Mouse (Mus musculus) induced T-regulatory cell, adult 2 months (primary cell): Measurements from ENCODE around the gene Npy5r.

Source experiments
- DNase-seq: peaks from one replicate; pipeline ENCODE4 v3.0.0-alpha.2; 2012; ENCODE audit warnings: low read depth

The Npy5r gene

DNA sequence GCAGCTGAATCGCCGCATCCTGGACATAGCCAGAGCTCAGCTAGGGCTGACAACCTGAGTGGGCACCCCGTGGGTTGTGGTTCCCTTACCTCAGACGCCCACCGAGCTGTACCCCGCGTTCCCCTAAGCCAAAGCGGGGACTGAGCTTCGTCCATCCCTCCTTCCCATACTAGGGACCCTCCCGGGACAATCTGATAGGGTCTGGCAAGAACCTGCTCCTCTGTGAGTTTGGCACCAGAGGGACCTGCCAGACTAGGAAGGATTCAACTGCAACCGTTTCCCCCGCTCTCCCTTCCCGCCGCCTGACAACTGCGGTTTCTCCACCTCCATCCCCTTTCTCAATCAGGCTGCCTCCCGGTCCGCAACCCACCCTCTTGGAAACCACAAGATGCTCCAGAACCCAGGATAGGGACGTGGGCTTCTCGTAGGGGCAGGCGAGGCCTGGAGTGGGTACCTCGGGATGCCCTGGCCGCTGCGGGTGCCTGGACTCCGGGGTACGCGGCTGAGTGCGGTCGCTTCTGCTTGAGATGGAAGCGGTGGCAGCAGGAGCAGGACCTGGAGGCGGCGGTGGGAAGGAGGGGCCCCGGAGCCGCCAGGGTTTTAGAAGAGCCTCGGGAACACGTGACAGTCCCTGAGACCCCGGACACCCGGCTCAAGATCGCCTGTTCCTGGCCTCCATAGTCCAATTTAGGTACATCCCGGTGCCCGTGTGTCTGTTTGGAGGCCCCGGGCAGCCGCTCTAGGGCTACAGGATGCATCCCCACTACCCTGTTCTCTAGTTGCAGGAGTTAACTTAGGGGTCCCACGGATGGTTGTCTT lies at the start of gene Npy5r:
Gene Npy5r, minus strand, starts transcription at position 618 of the 819 bp plus-strand sequence.
- no peak for DNase-seq

DNA sequence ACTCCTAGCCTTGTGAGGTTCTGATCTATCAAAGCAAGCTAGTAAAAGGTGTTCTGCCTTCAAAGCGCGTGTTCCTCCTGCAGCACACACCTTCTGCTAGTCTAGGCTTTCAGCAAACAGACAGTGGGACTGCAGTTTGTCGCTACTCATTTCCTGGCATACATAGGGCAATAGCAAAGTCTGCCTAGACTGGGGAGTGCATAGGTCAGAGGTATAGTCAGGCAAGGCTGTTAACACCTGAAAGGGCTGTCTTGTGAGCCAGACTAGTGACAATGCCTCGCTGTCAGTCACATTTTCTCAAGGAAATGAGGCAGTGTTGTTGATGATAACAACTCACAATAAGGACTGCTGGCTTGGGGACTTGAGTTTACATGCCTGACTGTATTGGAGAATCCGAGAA lies 44.0 kb upstream of the Npy5r start:
- no peak for DNase-seq

DNA sequence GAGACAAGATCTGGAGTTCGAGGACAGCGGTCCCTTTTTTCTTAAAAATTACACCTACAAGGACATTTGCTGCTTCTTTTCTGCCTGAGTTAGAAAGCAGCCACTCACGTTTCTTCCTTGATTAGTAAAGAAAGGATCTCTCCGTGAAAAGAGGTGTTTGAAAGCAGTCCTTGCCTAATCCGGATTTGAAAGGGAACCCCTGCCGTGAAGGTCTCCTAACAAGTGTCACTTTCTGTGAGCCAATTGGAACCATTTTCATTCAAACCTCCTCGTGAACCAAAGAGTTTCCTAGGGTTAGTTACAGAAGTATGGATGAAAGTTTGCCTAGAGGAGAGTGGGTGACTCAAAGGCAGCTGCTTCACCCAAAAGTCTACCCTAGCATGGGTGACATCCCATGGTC lies 41.5 kb upstream of the Npy5r start:
- no peak for DNase-seq

DNA sequence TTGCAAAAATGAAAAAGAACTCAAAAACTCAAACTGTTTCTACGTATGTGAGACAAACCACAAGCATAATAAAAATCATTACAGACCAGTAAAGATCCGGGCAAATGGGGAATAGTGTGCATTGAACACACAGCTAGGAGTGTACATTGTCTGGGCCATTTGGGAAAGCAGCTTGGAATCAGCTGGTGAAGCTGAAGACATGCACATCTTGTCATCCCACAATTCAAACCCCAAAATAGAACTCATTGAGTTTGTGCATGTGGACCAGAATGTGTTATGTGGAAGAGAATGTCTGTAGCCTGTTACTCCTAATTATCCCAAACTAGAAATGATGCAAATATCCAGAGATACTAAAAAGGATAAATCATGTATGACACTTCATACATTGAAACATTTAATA lies 34.9 kb upstream of the Npy5r start:
- DNase-seq, result no peak

DNA sequence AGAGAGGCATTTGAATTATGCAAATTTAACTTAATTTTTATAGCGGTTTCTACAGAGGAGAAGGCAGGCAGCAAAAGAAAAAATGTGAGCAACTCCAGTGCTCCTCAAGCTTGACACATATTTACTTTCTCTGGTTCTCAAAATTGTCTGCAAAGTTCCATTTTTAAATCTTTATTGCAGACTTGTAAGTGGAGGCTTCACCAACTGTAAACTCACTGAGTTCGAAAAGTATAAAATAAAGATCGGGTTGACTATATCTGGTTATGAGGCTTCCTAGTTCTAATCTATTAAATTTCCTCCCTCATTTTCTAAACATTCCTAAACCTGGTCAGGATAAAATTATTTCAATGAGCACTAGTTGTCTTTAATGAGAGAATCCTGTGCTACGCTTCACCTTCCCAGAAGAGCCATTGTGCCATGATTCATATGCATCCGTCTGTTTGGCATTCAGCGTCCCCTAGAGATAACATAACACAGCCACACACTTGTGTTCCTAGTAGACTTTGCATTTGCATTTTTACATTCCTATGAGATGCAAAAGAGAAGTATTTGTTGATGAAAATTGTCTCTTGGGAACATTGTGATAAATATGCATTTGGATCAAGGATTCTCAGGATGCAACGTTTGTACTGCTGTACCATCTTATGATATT lies 26.5 kb upstream of the Npy5r start:
- DNase-seq, result no peak

DNA sequence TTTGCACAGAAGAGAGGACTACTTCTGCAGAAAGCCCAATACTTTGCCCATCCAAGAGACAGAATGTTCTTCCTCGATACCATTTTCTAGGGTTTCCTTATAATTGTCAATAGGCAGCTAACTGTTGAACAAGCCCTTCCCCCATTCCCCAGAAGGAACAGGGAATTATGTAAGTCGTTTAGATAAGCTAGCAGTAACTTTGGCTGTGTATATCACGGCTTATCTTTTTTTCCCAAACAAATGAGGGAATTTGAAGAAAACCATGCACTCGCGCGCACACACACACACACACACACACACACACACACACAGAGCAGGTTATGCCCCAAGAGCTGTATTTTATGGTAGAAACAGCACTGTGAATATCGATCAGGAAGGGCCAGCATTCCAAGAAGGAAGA lies 10.9 kb upstream of the Npy5r start:
- DNase-seq, result no peak

DNA sequence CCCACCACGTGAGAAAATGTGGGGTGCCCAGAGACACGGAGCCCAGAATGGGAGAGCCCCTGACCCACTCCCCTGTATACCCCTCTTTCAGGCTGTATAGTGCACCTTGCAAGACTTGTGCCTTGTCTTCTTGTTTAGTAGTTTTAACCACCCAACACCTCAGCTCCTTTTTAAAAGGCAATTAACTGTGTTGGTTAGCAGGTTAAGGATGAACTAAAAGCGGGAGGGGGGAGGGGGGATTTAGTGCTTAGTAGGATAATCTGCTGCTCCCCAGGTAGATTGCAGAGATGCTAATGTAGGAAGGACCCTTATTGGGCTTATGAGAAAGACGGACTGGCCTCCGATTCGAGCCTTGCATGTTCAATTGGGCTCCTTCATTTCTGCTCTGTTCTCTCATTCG lies 10.1 kb upstream of the Npy5r start:
- no peak for DNase-seq

DNA sequence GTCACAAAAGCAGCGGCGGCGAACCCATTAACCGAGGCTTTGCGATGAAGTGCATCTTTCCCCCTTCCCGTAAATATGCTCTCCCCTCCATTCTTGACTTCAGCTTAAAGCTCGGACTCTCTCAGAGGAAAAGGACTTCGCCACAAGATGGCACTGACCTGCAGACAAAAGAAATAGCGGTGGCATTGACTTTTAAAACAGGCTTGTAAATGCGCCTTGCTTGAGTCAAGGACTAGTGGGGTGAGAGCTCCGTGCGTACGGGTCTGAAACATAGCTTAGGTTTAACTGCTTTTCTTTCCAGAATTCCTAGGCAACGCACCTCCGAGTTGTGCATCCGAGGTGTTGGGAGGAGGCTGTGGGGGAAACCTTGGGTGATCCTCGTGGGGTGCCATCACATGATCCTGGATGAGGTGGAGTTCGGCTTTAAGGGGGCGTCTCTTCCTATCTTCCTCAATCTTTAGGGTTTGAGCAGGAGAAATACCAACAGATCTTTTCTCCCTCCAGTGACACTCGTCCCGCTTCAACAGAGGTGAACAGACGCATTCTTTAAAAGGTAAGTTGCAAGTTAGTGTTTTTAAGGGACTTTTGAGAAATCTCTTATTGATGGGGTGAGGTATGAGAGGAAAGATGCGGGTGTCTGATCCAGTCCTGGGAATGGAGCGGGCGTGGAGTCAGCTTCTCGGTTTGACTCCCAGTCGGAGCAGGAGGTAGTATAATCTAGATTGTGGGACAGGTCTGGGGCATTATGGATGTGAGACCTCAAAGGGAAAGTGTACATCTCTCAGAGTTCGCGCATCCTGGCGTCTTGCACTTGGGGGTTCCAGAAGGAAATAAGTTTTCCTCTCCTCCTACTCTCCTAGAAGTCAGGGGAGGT lies 9.3 kb upstream of the Npy5r start, which contains the start of gene Npy1r:
Gene Npy1r, plus strand, starts transcription at position 223 of the 874 bp plus-strand sequence.
- no peak for DNase-seq

DNA sequence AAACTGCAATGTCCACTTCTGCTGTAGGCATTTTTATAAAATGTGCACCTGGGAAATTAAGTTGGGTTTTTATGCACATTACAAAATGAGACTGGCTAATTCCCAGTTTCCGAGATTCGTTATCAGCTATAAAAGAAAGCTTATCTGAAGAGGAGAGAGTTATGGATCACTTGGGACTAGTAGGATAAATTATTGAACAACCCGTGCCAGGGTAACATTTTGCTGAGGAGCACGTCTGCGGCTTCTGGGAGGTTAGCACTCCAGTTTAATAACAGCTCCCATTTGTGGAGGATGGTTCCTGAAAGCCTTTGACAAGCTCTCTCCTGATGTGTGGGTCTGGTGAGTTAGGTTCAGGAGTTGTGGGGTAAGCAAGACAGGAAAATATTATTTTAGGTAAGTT lies 2.5 kb upstream of the Npy5r start:
- no peak for DNase-seq

DNA sequence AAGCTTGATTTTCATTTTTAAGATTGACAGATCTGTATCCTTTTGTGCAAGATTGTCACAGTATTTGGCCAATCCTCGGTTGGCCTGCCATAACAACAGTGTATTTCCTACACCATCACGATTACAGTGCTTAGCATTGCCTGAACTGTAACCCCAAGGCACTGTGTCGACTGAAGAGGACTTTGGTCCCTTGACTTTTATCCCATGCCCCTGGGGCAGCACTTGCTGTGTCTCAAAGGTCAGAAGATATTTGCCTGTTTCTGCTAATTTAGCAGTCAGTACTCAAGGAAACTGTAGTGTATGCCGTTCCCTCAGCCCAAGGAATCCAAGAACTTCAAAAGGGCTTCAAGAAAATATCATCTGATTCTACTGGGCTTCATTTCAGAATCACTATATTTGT lies 871 bp upstream of the Npy5r start:
- DNase-seq, result no peak

DNA sequence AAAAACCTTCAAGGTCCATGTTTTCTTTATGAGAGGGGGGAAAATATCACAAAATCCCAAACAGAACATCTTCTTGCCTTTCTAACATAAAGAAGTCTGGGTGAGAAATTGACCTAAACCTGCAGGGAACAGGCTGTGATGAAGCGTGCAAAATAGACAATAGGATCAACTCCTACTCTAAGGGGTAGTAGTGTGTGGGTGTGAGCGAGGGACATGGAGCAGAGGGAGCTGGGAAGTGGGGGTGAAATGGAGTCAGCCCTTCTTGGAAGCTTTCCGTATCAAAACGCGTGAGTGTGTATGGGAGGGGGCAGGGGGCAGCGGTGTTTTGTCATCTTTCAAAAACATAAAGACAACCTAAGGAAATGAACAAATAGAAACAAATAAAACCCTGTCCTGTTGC lies 467 bp upstream of the Npy5r start:
- no peak for DNase-seq

DNA sequence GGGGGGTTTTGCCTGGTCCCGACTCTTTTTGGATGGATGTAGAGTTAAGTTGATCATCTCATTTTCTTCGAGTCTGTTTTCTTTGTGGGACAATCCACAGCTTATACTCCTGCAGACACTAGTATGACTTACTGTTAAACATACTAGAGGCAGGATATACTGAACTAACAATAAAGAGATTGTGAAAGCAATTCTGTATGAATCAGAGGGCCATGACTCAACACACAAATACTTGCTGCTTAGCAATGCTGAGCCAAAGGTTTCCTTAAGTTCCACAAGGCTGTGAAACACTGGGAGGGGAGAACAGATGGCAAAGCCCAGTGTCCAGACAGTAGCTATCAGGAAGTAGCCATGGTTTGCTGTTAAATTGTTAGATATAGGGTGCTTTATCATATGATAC lies 6.7 kb downstream of the Npy5r start:
- DNase-seq, result no peak

DNA sequence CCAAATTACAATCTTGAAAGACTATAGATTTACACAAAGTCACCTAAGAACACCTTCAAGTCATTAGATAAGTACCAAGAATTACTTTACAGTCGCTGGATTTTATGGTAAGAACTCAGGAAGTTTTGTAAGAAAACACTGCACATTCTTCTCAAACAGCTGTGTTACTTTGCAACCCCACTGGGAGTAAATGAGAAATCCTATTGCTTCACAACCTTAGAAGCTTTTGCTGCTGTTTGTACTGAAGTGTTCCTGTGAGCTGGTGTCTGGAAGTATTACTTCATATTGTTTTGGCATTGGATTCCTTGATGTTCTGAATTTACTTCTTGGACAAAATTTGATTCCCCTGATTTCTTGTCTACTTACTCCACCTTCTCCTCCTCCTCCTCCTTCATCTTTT lies 57.2 kb downstream of the Npy5r start:
- DNase-seq, result no peak
